Mouse (Mus musculus): Measurements from ENCODE around the gene Glt28d2. TPM values are rescaled to one million over a fixed set of nuclear protein-coding genes. Genes with fewer than 3 reads are reported as not detected.

Glt28d2 gene
- total and polyA plus RNA-seq, 2 experiments from 2014 or later = 0.16 to 0.42 TPM

DNA sequence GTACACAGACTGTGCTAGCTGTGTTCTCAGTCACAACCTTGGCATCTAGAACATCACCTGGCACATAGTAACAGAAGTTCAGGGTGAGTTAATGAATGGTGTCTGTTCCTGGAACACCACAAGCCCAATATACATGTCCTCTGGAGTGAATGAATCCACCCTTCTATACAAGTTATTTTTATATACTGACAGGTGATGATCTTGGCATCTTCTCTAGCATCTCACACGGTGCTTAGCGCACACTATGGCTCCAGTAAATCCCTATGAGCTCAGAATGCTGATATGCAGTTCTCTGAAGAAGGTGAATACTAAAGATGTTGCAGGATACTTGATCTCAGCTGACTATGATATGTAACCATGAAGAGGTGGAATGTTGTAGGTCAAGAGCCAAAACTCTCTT lies 24.4 kb downstream of the Glt28d2 start:
- Histone ChIP-seq H3K4me1 (ENCODE audit: insufficient read depth, low read length) (no peaks in the 10 kb centered on the region), H3K27ac (ENCODE audit: low read depth, low read length) (no peak overlapping the region), H3K9ac (replicated peaks; ENCODE audit: low read length, poor library complexity, severe bottlenecking) (no peak overlapping the region), H3K4me2 (ENCODE audit: low read depth, low read length, poor library complexity, severe bottlenecking) (no peak overlapping the region), H3K36me3 (ENCODE audit: insufficient read depth, low read length) (no peaks in the 10 kb centered on the region), H3K27me3 (ENCODE audit: insufficient read depth, low read length) (no peaks in the 10 kb centered on the region; the same call in 1 of the 2 replicates), H3K9me3 (ENCODE audit: low read length) (no peaks in the 10 kb centered on the region), H3K4me3 (ENCODE audit: low read depth, low read length) (no peak overlapping the region)
- DNase-seq (ENCODE audit: low spot score) = no peak
- 91% methylated on average over 2 of the region's 2 CpGs for WGBS
- no peak for ATAC-seq (ENCODE audit: low FRiP score)
- no peak for TF ChIP-seq CTCF (IDR thresholded peaks at IDR 0.05)

DNA sequence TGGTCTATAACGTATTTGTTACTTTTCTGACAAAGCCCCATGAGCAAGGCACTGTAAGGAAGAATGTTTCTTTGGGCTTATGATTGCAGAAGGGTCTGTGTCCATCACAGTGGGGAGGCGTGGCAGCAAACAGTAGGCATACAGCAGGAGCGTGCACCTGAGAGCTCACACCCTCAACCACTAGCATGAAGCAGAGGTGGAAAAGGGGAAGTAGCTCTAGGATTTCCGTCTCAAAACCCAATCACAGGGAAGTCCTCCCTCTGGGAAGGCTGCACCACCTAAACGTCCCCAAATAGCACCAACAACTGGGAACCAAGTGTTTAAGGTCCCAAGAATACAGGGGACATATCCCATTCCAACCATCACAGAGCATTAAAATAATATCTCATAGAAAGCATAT lies 26.3 kb downstream of the Glt28d2 start:
- Histone ChIP-seq H3K27me3 (ENCODE audit: insufficient read depth, low read length) (no peaks in the 10 kb centered on the region; the same call in 1 of the 2 replicates), H3K9ac (replicated peaks; ENCODE audit: low read length, poor library complexity, severe bottlenecking) (no peak overlapping the region), H3K9me3 (ENCODE audit: low read length) (no peaks in the 10 kb centered on the region), H3K4me2 (ENCODE audit: low read depth, low read length, poor library complexity, severe bottlenecking) (no peak overlapping the region), H3K36me3 (ENCODE audit: insufficient read depth, low read length) (no peaks in the 10 kb centered on the region), H3K4me3 (ENCODE audit: low read depth, low read length) (no peak overlapping the region), H3K27ac (ENCODE audit: low read depth, low read length) (no peak overlapping the region), H3K4me1 (ENCODE audit: insufficient read depth, low read length) (no peaks in the 10 kb centered on the region)
- no peak for TF ChIP-seq CTCF (IDR thresholded peaks at IDR 0.05)
- 85% methylated on average over 5 of the region's 5 CpGs for WGBS
- ATAC-seq (ENCODE audit: low FRiP score) (no peak), DNase-seq (ENCODE audit: low spot score) (no peak)

DNA sequence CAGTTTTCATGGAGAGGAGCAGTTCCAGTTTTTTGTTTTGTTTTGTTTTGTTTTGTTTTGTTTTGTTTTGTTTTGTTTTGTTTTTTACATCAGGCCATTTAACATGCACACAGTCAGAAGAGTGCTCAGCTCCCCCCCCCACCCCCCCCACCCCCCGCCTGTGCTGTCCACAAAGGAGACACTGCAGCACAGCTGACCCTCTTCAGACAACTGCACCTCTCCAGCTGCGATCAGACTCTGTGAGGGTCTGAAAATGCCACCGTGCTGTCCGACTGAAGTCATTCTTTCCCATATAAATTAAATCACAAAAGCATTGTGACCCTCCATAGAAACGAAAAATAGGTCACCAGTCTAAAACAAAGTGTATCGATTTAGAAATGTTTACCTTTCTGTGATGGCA lies 28.0 kb downstream of the Glt28d2 start:
- Histone ChIP-seq H3K27ac (ENCODE audit: low read depth, low read length) (no peak overlapping the region), H3K4me2 (ENCODE audit: low read depth, low read length, poor library complexity, severe bottlenecking) (no peak overlapping the region), H3K9ac (replicated peaks; ENCODE audit: low read length, poor library complexity, severe bottlenecking) (no peak overlapping the region), H3K4me3 (ENCODE audit: low read depth, low read length) (no peak overlapping the region), H3K4me1 (ENCODE audit: insufficient read depth, low read length) (no peaks in the 10 kb centered on the region), H3K9me3 (ENCODE audit: low read length) (no peaks in the 10 kb centered on the region), H3K27me3 (ENCODE audit: insufficient read depth, low read length) (no peaks in the 10 kb centered on the region; the same call in 1 of the 2 replicates), H3K36me3 (ENCODE audit: insufficient read depth, low read length) (no peaks in the 10 kb centered on the region)
- TF ChIP-seq CTCF (IDR thresholded peaks at IDR 0.05) = no peak
- DNase-seq (ENCODE audit: low spot score) (no peak), ATAC-seq (ENCODE audit: low FRiP score) (no peak)
- 60% methylated on average over 6 of the region's 6 CpGs for WGBS

DNA sequence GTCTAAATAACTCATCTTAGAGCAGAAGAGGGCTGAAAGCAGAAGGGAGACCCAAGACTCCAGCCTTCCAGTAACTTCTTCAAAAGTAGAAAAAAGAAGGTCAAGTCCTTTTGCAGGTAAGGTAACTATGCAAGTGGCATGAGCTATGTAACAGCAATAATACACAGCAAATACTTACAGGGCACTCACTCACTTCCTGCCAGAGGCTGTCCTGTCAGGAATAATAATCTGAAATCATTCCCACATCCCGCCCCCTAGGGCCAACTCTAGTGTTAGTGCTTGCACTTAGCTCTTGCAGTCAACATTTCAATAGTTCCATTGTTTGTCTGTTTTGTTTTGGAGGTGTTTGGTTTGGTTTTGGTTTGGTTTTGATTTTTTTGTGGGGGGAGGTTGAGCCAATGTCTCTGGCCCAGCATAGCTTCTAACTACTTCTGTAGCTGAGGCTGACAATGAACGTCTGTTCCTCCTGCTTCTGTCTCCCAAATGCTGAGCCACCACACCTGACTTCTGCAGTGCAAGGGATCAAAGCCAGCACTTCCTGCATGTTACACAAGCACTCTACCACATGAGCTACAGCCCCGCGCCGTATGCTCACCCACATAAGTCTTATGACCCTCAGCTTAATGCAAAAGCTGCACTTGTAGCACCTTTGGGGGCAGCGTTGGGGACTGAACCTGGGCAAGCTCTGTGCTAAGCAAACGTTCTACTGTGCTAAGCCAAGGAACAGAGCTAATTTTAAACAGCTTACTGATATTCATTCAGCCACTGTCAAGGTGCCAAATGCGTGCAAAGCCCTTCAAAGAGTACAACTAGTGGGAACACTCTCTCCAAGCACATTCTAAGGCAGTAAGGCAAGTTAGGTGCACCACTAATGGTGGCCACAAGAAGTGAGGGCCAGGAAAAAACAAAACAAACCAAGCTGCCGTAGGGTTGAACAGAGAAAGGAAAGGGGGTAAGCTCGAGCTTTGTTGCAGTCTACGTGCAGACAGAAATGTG lies 28.9 kb downstream of the Glt28d2 start:
- Histone ChIP-seq H3K9me3 (ENCODE audit: low read length) (no peaks in the 10 kb centered on the region), H3K4me2 (ENCODE audit: low read depth, low read length, poor library complexity, severe bottlenecking) (no peak overlapping the region), H3K27ac (ENCODE audit: low read depth, low read length) (no peak overlapping the region), H3K36me3 (ENCODE audit: insufficient read depth, low read length) (no peaks in the 10 kb centered on the region), H3K27me3 (ENCODE audit: insufficient read depth, low read length) (no peaks in the 10 kb centered on the region), H3K4me3 (ENCODE audit: low read depth, low read length) (no peak overlapping the region), H3K4me1 (ENCODE audit: insufficient read depth, low read length) (no peaks in the 10 kb centered on the region), H3K9ac (replicated peaks; ENCODE audit: low read length, poor library complexity, severe bottlenecking) (no peak overlapping the region)
- ATAC-seq (ENCODE audit: low FRiP score) (no peak), DNase-seq (ENCODE audit: low spot score) (no peak)
- WGBS = 73% methylated on average over 11 of the region's 11 CpGs
- TF ChIP-seq CTCF (IDR thresholded peaks at IDR 0.05) = no peak

DNA sequence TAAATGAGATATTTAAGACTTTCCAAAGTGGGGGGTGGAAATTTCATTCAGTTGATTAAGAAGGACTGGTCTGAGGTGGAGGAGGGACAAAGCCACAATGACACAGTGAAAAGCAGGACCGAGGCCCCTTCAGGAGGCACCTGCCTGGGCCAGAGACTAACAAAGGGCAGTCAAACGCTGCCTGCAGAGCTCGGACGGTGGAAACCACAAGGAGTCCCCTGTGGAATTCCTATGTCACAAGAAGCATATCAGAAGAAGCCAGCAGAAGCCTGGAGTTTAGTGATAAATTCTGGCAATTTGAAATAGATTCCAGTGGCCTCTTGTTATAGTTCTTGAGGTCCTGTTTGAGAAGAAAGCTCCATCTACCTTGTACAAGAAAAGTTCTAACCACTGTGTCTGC lies 30.2 kb downstream of the Glt28d2 start:
- Histone ChIP-seq H3K9ac (replicated peaks; ENCODE audit: low read length, poor library complexity, severe bottlenecking) (no peak overlapping the region), H3K4me2 (ENCODE audit: low read depth, low read length, poor library complexity, severe bottlenecking) (no peak overlapping the region), H3K9me3 (ENCODE audit: low read length) (no peaks in the 10 kb centered on the region), H3K4me1 (ENCODE audit: insufficient read depth, low read length) (no peaks in the 10 kb centered on the region), H3K27ac (ENCODE audit: low read depth, low read length) (no peak overlapping the region), H3K4me3 (ENCODE audit: low read depth, low read length) (no peak overlapping the region), H3K27me3 (ENCODE audit: insufficient read depth, low read length) (no peaks in the 10 kb centered on the region), H3K36me3 (ENCODE audit: insufficient read depth, low read length) (no peaks in the 10 kb centered on the region)
- TF ChIP-seq CTCF (IDR thresholded peaks at IDR 0.05) = no peak
- no peak for ATAC-seq (ENCODE audit: low FRiP score)
- DNase-seq (ENCODE audit: low spot score) = no peak
- 19% methylated on average over 4 of the region's 4 CpGs for WGBS

DNA sequence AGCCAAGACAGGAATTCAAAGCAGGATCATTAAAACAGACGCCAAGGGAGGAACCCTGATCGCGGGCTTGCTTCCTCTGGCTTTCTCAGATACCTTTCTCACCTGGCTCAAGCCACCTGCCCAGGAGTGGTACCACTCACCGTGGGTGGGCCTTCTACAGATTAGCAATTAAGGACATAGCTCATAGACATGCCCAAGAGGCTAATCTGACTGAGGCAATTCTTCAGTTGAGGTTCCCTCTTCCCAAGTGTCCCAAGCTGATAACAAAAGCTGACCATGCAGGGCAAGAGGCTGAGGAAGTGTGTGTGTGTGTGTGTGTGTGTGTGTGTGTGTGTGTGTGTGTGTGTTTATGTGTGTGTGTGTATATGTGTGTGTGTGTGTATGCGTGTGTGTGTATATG lies 31.4 kb downstream of the Glt28d2 start:
- Histone ChIP-seq H3K36me3 (ENCODE audit: insufficient read depth, low read length) (no peaks in the 10 kb centered on the region), H3K27ac (ENCODE audit: low read depth, low read length) (no peak overlapping the region), H3K4me3 (ENCODE audit: low read depth, low read length) (no peak overlapping the region), H3K9ac (replicated peaks; ENCODE audit: low read length, poor library complexity, severe bottlenecking) (no peak overlapping the region), H3K4me1 (ENCODE audit: insufficient read depth, low read length) (no peaks in the 10 kb centered on the region), H3K9me3 (ENCODE audit: low read length) (no peaks in the 10 kb centered on the region), H3K27me3 (ENCODE audit: insufficient read depth, low read length) (no peaks in the 10 kb centered on the region), H3K4me2 (ENCODE audit: low read depth, low read length, poor library complexity, severe bottlenecking) (no peak overlapping the region)
- ATAC-seq (ENCODE audit: low FRiP score) (no peak), DNase-seq (ENCODE audit: low spot score) (no peak)
- WGBS = 92% methylated on average over 5 of the region's 5 CpGs
- TF ChIP-seq CTCF (IDR thresholded peaks at IDR 0.05) = no peak

Data from midbrain, postnatal 0 days (tissue).